Mouse (Mus musculus): ENCODE measurements at regions not wholly inside any gene's neighbourhood (a gene's known extent, or its start where the extent isn't known, plus 50 kb on each side); places are given as distances from the start of the nearest gene placed in this dataset.
A peak's percentile ranks its signal among the peaks of the same experiment; 100 is the strongest.

- no peak for DNase-seq
Measured at GRCm38 (mm10) chr2:117987426-117988215, 124.1 kb upstream of the Thbs1 start.

GRCm38 (mm10) chr2:117988396-117989173 lies 123.1 kb upstream of the Thbs1 start:
- no peak for DNase-seq

- no peak for DNase-seq
Measured at GRCm38 (mm10) chr2:117989215-117989614, 122.5 kb upstream of the Thbs1 start.

- no peak for DNase-seq
Measured at GRCm38 (mm10) chr2:117996130-117997083, 115.3 kb upstream of the Thbs1 start.

GRCm38 (mm10) chr2:117999641-118000040 lies 112.0 kb upstream of the Thbs1 start:
- DNase-seq = no peak

- DNase-seq = no peak
Measured at GRCm38 (mm10) chr2:118004191-118004590, 107.5 kb upstream of the Thbs1 start.

GRCm38 (mm10) chr2:118007539-118008427 lies 103.9 kb upstream of the Thbs1 start:
- peak; percentile 44 for DNase-seq

GRCm38 (mm10) chr2:118011679-118012078 lies 100.0 kb upstream of the Thbs1 start:
- DNase-seq = no peak

- no peak for DNase-seq
Measured at GRCm38 (mm10) chr2:118012211-118012610, 99.5 kb upstream of the Thbs1 start.

GRCm38 (mm10) chr2:118013156-118013555 lies 98.5 kb upstream of the Thbs1 start:
- no peak for DNase-seq

GRCm38 (mm10) chr2:118015182-118015581 lies 96.5 kb upstream of the Thbs1 start:
- DNase-seq = no peak

GRCm38 (mm10) chr2:118025829-118026735 lies 85.6 kb upstream of the Thbs1 start:
- DNase-seq = no peak

GRCm38 (mm10) chr2:118028881-118029280 lies 82.8 kb upstream of the Thbs1 start:
- no peak for DNase-seq

GRCm38 (mm10) chr2:118029470-118030108 lies 82.1 kb upstream of the Thbs1 start:
- no peak for DNase-seq

GRCm38 (mm10) chr2:118031662-118032061 lies 80.0 kb upstream of the Thbs1 start:
- DNase-seq = no peak

GRCm38 (mm10) chr2:118033377-118033776 lies 78.3 kb upstream of the Thbs1 start:
- no peak for DNase-seq

- DNase-seq = no peak
Measured at GRCm38 (mm10) chr2:118034026-118034425, 77.7 kb upstream of the Thbs1 start.

- no peak for DNase-seq
Measured at GRCm38 (mm10) chr2:118035333-118035732, 76.3 kb upstream of the Thbs1 start.

- DNase-seq = no peak
Measured at GRCm38 (mm10) chr2:118038859-118039818, 72.5 kb upstream of the Thbs1 start.

All from thymus, postnatal 14 days (tissue).